Mouse (Mus musculus) myocyte (in vitro differentiated cells): ENCODE measurements at regions not wholly inside any gene's neighbourhood (a gene's known extent, or its start where the extent isn't known, plus 50 kb on each side); places are given as distances from the start of the nearest gene placed in this dataset.

Experiments used
- H3K27me3 ChIP-seq: one replicate; pipeline ENCODE4 v1.6.1; 2011; ENCODE audit not compliant: control insufficient read depth, insufficient read depth, insufficient read length
- H3K36me3 ChIP-seq: one replicate; pipeline ENCODE4 v1.6.1; 2011; ENCODE audit not compliant: control insufficient read depth, insufficient read depth
- H3K4me2 ChIP-seq: one replicate; pipeline ENCODE4 v1.6.1; 2011; ENCODE audit warnings: low read depth, control low read depth
- H3K4me3 ChIP-seq: one replicate; pipeline ENCODE4 v1.5.1; 2011; ENCODE audit warnings: mild to moderate bottlenecking, control low read depth, moderate library complexity
- H3K79me2 ChIP-seq: one replicate; pipeline ENCODE4 v1.6.1; 2011; ENCODE audit not compliant: control insufficient read depth, insufficient read depth
- H3ac ChIP-seq: one replicate; pipeline ENCODE4 v1.6.1; 2011; ENCODE audit not compliant: control insufficient read depth, insufficient read length
- CEBPB ChIP-seq: IDR thresholded peaks from 2 replicates; pipeline ENCODE4 v1.6.1; 2011; ENCODE audit warnings: mild to moderate bottlenecking, moderate library complexity; ENCODE audit not compliant: poor library complexity, insufficient read depth, severe bottlenecking
- E2F4 ChIP-seq: IDR thresholded peaks from one replicate; pipeline ENCODE4 v1.6.1; 2011; ENCODE audit warnings: mild to moderate bottlenecking, control low read depth, moderate library complexity; ENCODE audit not compliant: insufficient read depth
- MAX ChIP-seq: IDR thresholded peaks from one replicate; pipeline ENCODE4 v1.6.1; 2011; ENCODE audit warnings: low read depth, mild to moderate bottlenecking, control low read depth
- MYOD1 ChIP-seq, 3 experiments: IDR thresholded peaks; one replicate each; pipeline ENCODE4 v1.6.1; 2011; ENCODE audit warnings: control low read depth in 2 of 3, low read depth in 2 of 3, mild to moderate bottlenecking in 2 of 3, moderate library complexity in 1 of 3; ENCODE audit not compliant: insufficient read length in 2 of 3, control insufficient read depth in 1 of 3
- MYOG ChIP-seq, 3 experiments: IDR thresholded peaks; one replicate each; pipeline ENCODE4 v1.6.1; 2011; ENCODE audit warnings: control low read depth in 2 of 3, low read depth in 2 of 3, mild to moderate bottlenecking in 2 of 3; ENCODE audit not compliant: insufficient read length in 2 of 3, control insufficient read depth in 1 of 3, insufficient read depth in 1 of 3
- POLR2A ChIP-seq: IDR thresholded peaks from one replicate; pipeline ENCODE4 v1.6.1; 2011; ENCODE audit warnings: low read depth, mild to moderate bottlenecking, control low read depth, moderate library complexity; ENCODE audit not compliant: insufficient read length
- POLR2AphosphoS2 ChIP-seq: IDR thresholded peaks from one replicate; pipeline ENCODE4 v1.6.1; 2011; ENCODE audit warnings: low read depth, control low read depth; ENCODE audit not compliant: insufficient read length
- REST ChIP-seq: IDR thresholded peaks from one replicate; pipeline ENCODE4 v1.6.1; 2011; ENCODE audit warnings: mild to moderate bottlenecking, control low read depth, moderate library complexity; ENCODE audit not compliant: insufficient read depth, insufficient read length
- SRF ChIP-seq: IDR thresholded peaks from one replicate; pipeline ENCODE4 v1.6.1; 2011; ENCODE audit warnings: low read depth; ENCODE audit not compliant: control insufficient read depth, insufficient read length
- TCF12 ChIP-seq: IDR thresholded peaks from one replicate; pipeline ENCODE4 v1.6.1; 2011; ENCODE audit warnings: mild to moderate bottlenecking, control low read depth; ENCODE audit not compliant: poor library complexity, insufficient read depth, severe bottlenecking
- TCF3 ChIP-seq: IDR thresholded peaks from one replicate; pipeline ENCODE4 v1.6.1; 2011; ENCODE audit warnings: low read depth, control low read depth; ENCODE audit not compliant: insufficient read length
- USF1 ChIP-seq: IDR thresholded peaks from one replicate; pipeline ENCODE4 v1.6.1; 2011; ENCODE audit warnings: low read depth, mild to moderate bottlenecking, control low read depth, moderate library complexity

DNA sequence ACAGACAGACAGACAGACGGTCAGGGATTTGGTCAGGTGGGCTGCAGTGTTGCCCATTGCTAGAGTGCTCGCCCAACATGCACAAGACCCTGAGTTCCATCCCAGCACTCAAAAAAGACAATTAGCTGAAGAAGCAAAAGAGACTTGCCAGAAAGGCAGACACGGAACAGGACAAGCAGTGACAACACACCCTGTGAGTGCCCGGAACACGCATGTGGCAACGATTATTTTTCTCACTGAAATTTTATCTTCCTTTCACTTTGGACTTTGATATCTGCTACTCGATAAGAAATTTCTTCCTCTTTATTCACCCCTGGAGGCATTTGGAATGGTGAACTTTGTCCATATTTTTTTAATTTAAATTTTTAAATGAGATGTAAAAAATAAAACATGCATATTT lies 127.4 kb upstream of the 4930412O13Rik start:
- Histone ChIP-seq H3K4me3 (no peak overlapping the region), H3K27me3 (no peaks in the 10 kb centered on the region), H3K4me2 (no peak overlapping the region), H3ac (no peak overlapping the region), H3K36me3 (no peaks in the 10 kb centered on the region), H3K79me2 (no peaks in the 10 kb centered on the region)
- no peak for TF ChIP-seq MAX

GRCm38 (mm10) chr2:9754153-9754552 lies 126.9 kb upstream of the 4930412O13Rik start:
- H3K4me3 ChIP-seq: no peak overlapping the region
- no peaks in the 10 kb centered on the region for H3K27me3 ChIP-seq
- H3ac ChIP-seq: no peak overlapping the region
- TF ChIP-seq TCF12 (no peak), CEBPB (no peak), SRF (no peak), USF1 (no peak), MAX (no peak), POLR2A (no peak)
- H3K36me3 ChIP-seq: no peaks in the 10 kb centered on the region
- no peak overlapping the region for H3K4me2 ChIP-seq
- no peaks in the 10 kb centered on the region for H3K79me2 ChIP-seq

- H3ac ChIP-seq: no peak overlapping the region
- H3K4me3 ChIP-seq: no peak overlapping the region
- no peaks in the 10 kb centered on the region for H3K36me3 ChIP-seq
- no peak overlapping the region for H3K4me2 ChIP-seq
- TF ChIP-seq POLR2A: no peak
- TF ChIP-seq SRF: no peak
- no peak for TF ChIP-seq MAX
- no peak for TF ChIP-seq REST
- peak; percentile 38 for TF ChIP-seq TCF12
- no peak for TF ChIP-seq USF1
- TF ChIP-seq POLR2AphosphoS2: no peak
- TF ChIP-seq TCF3: peak; percentile 79
- TF ChIP-seq E2F4: no peak
- peak; percentile 53 to 95 (median 95) for TF ChIP-seq MYOD1 (IDR thresholded peaks at IDR 0.05; ENCODE audit: control insufficient read depth in 1 of 3, insufficient read length in 2 of 3, low read depth in 2 of 3)
- TF ChIP-seq MYOG (IDR thresholded peaks at IDR 0.05; ENCODE audit: control insufficient read depth in 1 of 3, insufficient read depth in 1 of 3, insufficient read length in 2 of 3, low read depth in 2 of 3): peak; percentile 62 to 93 (median 90)
- no peak for TF ChIP-seq CEBPB
- no peaks in the 10 kb centered on the region for H3K27me3 ChIP-seq
- H3K79me2 ChIP-seq: no peaks in the 10 kb centered on the region
Measured at GRCm38 (mm10) chr2:9757770-9758420, 123.2 kb upstream of the 4930412O13Rik start.

DNA sequence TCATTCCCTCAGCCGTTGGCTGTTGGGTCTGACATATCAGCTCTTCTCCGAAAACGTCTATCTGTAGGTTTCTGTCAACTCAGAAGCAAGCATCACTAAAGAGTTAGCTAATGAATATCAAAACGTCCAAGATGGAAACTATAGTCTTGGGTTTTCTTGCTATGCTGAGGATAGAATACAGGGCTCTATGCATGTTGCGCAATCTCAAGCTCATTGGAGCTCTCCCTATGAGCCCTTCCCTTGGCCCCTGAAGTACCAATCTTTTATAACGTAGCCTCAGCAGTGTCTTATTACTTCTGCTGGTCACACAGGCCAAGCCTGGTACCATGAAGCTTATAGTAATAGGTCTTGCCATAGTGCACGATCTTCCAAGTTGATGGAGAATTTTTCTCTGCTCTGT lies 122.1 kb upstream of the 4930412O13Rik start:
- no peaks in the 10 kb centered on the region for H3K79me2 ChIP-seq
- H3ac ChIP-seq: no peak overlapping the region
- no peaks in the 10 kb centered on the region for H3K27me3 ChIP-seq
- no peak overlapping the region for H3K4me3 ChIP-seq
- H3K4me2 ChIP-seq: no peak overlapping the region
- no peaks in the 10 kb centered on the region for H3K36me3 ChIP-seq
- TF ChIP-seq CEBPB: peak; percentile 69
- TF ChIP-seq SRF: no peak

DNA sequence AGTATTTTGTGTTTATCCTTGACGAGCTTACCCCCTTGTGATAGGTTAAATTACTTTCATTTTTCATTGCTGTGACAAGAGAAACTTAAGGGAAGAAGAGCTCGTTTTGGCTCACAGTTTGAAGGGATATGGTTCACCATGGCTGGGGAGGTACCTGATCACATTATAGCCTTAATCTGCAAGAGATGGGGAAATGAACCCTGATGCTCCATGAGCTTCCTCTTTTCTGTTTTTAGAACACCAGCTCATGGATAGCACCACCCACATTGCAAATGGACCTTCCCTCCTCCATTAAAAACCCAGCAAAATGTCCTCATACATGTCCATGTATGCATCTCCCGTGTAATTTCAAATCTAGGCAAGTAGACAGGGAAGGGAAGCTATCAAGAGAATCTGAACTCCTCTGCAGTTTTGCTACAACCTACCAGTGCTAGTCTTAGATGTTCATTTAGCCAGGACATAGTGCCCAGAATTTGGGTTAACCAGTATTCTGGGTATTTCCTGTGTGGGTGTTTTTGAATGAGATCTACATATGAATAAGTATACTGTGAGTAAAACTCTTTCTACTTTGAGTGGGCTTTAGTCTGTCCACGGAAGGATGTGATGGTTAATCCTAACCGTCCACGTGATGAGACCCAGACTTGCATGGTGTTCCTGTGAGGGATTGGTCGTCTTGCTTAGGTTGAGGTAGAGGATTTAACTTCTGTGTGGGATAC lies 121.5 kb upstream of the 4930412O13Rik start:
- TF ChIP-seq MYOD1 (IDR thresholded peaks at IDR 0.05; ENCODE audit: control insufficient read depth in 1 of 3, insufficient read length in 2 of 3, low read depth in 2 of 3) (no peak), POLR2A (no peak), POLR2AphosphoS2 (no peak), REST (no peak)
- no peaks in the 10 kb centered on the region for H3K79me2 ChIP-seq
- H3K27me3 ChIP-seq: no peaks in the 10 kb centered on the region
- H3ac ChIP-seq: no peak overlapping the region
- no peak overlapping the region for H3K4me3 ChIP-seq
- no peaks in the 10 kb centered on the region for H3K36me3 ChIP-seq
- no peak overlapping the region for H3K4me2 ChIP-seq

DNA sequence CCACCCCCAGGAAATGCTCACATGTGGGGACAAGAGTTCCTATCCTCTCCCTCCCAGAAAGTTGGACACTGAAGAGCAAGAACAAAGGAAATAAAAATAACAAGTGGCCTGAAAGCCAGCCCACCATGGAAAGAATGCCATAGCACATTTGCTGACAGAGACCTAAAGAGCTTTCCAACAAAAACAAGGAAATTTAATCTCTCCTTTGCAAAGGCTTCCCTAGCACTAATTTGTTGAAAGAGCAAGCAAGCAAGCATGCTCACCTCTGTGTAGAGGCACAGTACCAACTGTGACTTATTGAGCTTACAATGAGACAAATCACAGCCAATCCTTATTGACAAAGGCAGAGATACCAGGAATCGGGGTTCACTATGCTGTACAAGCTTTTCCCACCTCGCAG lies 100.9 kb upstream of the 4930412O13Rik start:
- Histone ChIP-seq H3K36me3 (no peaks in the 10 kb centered on the region), H3K79me2 (no peaks in the 10 kb centered on the region), H3K4me3 (no peak overlapping the region), H3K27me3 (no peaks in the 10 kb centered on the region), H3ac (no peak overlapping the region), H3K4me2 (no peak overlapping the region)
- TF ChIP-seq E2F4 (no peak), MAX (no peak), SRF (no peak), POLR2AphosphoS2 (no peak), REST (no peak), MYOG (IDR thresholded peaks at IDR 0.05; ENCODE audit: control insufficient read depth in 1 of 3, insufficient read depth in 1 of 3, insufficient read length in 2 of 3, low read depth in 2 of 3) (no peak), MYOD1 (IDR thresholded peaks at IDR 0.05; ENCODE audit: control insufficient read depth in 1 of 3, insufficient read length in 2 of 3, low read depth in 2 of 3) (no peak), CEBPB (no peak), POLR2A (no peak), USF1 (no peak), TCF3 (no peak), TCF12 (no peak)
